Mouse (Mus musculus) cerebellum, adult 8-10 months (tissue): ENCODE results near the gene Robo4.

Experiments used
- DNase-seq: peaks from one replicate; pipeline ENCODE4 v3.0.0; 2022

Robo4 gene

DNA sequence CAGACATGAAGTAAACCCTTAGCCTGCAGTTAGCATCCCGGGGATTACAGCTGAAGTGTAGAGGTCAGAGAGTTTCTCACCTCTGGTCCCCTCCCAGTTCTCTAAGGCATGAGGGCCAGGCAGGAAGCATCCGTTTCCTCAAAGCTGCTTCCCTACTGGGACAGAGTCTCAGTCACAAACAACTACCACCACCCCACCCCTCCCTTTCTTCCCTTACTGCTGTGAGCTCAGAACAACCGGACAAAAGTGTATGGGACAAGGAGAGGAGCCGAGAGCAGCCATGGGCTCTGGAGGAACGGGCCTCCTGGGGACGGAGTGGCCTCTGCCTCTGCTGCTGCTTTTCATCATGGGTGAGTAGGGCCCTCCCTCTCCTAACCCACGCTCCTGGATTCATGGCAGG lies at the start of gene Robo4:
TSS of gene Robo4 (plus strand) at position 96 of the 400 bp plus-strand sequence.
- no peak for DNase-seq

DNA sequence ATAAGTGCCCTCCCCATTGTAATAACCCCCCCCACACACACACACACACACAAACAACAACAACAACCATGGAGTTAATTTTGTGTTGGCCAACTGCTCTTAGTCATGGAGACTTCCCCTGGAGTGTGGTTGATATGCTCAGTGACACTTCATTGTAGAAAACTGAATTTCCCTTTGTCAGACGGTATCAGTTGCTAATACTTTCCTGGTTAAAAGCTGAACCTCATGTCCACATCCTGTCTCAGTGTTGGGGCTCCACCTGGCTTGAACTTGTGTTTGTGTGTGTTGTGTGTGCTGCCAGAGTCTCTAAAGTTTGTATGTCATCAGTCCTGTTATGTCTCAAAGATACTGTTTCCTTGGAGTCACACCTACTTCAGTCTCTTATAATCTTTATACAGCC lies 47.2 kb upstream of the Robo4 start:
- DNase-seq: no peak

DNA sequence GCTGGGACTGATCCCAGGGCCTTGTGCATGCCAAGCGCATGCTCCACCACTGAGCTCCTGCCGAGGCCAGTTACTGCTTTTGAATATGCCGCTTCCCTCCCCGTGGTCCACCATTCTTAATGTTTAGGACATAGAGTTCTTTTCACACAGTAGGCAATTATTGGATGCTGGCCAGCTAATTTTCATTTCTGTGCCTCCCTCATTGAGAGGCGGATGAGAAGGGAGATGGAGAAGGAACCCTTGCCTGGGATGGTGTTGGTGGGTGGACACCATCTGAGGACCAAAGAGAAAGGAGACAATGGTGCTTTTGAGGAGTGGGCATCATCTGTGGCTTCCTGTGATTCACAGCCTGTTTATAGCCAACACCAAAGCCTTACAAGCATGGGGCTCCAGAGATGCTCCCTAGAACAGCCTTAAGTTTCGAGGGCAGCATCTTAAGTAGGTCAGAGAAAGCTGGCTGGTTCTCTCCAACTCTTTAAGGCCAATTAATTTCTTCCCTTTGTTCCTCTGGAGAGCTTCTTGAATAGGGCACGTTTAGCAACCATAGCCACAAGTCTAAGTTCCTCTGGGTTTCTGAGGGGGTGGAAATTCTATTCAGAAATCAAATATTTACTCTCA lies 42.9 kb upstream of the Robo4 start:
- DNase-seq: no peak

DNA sequence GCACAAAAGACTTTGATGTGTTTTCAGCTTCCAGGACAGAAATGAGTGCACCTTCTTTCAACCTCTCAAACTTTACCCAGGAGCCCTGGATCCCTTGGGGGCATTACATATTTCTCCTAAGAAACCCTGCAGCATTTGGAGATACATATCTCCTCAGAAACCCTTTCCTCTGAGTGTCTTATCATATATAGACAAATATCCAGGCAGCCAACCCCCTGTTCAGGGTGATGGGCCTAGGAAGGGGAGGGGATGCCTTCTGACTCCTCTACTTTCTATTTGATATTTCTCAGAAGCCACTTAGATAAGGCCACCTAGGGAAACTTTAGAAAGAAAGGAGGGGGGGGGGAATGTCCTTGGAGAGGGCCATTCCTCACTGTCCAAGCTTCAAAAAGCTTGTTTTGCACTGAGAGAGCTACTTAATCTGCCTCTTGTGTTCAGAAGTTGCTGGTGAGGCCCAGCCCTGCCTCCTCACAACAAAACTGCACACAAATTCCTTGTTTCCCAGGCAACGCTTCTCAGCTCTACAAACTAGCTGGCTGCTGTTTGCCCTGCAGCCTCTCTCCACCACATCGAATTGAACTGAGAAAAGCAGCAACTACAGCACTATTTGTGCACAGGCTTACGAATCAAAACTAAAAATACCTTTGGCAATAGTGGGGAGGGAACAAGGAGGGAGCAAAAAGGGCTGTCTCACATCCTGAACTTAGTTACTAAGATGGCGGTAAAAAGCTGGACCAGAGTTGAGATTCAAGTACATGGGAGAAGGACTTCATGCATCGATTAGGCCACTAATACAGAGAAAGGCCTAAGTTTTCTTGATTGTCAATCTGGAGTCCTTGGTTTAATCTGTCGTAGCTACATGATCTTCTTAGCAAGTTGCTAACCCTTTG lies 42.1 kb upstream of the Robo4 start:
- no peak for DNase-seq

DNA sequence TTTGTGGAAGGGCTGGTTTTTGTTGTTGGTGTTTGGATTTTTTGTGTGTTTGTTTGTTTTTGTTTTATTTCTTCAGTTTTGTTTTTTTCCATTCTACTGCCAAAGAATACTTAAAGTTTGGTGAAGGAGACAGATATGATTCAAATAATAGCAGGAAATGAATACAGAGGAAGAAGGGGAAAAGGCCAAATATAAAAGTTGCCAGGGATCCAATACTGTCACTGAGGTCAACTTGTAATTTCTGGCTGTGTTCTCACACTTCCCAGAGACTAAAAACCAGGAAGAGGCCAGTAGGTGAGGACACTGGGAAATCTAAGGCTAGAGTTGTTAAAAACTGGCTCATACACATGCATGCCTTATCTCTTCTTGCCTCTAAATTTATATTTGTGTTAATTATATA lies 39.6 kb upstream of the Robo4 start:
- no peak for DNase-seq

DNA sequence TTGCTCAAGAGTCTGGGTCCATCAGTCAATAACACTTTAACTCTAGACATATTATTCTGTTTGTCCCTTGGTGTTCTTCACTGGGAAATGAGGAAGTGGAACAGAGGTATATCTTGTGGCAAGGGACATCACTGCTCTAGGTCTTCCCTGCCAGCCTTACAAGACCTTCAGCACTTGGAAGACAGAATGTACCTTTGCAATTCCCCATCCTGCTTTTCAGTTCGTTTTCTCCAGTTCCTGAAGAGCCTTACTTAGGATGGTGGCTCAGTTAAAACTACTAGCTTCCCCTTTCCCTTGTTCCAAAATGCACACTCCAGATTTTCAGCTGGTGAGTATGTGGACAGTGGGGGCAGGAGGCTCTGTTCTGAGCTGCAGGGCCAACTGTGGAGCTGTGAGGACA lies 38.8 kb upstream of the Robo4 start:
- DNase-seq: no peak

DNA sequence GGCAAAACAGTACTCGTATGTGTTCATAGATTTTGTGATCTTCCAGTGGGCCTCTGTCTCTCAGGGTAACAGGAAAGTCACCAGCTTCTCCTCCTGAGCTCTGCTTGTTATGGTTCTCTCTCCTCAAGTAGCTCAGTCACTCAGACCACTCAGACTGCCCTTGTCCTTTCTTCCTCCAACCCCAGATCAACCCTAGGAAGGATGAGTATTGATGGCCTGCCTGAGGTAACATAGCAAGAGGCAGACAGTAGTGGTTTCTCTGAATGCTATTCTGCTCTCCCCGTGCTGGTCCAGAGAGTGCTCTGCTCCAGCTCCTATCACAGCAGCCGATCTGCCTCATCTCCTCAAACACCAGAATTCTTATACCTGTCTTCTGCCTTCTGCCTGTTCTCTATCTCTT lies 38.1 kb upstream of the Robo4 start:
- DNase-seq: no peak

DNA sequence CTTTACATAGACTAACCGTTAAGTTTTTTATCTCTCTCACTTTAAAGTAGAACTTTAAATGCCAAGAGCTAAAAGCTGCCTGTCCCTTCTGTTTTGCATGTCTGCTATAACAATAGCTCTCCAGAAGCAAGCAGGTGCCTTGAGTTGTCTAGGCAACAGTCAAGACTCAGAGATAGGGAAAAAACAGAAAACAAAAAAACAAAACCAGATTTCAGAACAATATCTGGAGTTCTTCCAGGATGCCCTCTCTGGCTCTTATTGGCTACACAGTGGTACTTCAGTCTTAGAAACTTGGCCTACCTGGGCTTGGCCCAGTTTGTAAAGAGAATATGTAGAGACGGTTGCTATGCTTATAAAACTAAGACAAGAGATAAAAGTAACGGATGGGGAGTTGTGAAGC lies 37.3 kb upstream of the Robo4 start:
- DNase-seq: no peak

DNA sequence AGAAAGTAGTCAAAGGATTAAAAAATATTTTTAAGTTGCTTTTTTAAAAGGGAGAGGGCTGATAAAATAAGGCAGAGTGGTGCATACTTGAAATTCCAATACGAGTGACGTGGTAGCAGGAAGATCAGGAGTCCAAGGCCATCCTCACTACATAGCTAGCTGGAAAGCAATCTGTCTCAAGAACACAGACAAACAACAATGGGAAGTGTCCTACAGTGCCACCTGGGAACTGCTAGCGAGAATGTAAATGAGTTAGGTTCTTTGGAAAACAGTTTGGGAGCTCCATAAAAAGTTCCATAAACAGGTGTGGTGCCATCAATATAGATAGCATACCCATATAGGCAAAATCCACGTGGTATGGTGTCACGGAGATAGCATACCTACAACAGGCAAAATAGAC lies 36.0 kb upstream of the Robo4 start:
- no peak for DNase-seq

DNA sequence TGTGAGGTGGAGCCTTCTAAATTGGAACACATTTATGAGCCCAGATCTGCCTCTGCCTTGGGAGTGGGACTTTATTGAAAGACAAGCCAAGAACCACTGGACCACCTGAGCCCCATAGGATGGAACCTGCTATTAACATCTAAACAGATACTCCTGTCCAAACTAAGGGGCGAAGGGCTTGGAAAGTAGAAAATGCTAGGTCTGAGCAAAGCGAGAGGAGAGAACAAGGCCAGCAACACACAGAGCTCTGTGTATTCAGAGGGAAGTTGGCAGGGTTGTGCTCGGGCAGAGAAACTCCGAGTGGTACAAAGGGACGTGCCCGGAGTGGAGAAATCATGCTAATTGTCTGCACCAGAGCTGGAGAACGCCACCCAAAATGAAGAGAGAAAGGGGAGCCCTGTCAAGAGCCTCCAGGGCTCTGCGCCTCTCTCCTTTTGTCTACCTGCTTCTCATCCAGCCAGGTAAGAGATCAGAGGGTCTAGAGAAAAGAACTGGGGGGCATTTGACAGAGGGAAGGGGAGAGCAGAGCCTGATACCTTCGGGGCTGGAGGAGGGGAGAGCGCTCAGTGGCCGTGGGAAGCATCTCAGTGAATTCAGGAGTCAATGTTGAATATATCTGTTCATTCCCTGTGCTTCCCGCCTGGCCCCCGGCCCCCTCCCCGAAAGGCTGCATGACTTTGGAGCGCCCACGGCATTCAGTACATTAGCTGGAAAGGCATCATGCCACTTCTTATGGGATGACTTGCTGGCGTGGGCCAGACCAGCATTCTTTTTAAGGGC lies 34.2 kb upstream of the Robo4 start, which contains the start of gene Hepacam:
TSS of gene Hepacam (plus strand) at position 51 of the 780 bp plus-strand sequence.
- no peak for DNase-seq

DNA sequence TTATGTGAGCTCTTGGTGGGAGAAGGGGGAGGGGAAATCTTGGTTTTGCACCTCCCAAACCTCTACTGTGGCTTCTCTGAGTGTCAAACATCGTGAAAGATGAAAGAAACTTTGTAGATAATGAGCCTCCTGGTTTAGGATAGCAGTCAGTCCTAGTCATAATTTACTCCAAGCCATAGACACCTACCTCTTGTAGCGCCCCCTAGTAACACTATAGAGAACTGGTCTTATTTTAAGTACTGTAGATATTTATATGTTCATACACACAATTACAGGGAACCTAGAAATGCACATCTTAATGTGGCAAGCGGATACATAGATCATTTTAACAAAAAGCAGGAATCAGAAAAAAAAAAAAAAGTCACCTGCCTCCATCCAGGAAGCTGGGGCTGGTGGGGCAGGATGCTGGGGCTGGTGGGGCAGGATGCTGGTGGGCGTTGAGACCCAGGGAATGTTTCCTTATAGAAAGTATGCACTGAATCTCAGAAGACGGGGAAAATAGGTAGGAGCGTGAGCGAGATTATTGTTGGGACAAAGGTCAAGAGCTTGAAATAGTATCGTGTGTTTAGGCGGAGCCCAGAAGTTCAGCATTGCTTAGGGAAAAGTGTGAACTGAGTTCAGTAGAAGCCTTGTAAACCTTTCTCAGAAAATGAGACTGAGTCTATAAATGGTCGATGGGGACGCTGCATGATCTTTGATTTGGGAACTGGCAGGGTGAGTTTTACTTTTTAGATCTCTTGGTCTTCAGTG lies 33.4 kb upstream of the Robo4 start:
- DNase-seq: no peak

DNA sequence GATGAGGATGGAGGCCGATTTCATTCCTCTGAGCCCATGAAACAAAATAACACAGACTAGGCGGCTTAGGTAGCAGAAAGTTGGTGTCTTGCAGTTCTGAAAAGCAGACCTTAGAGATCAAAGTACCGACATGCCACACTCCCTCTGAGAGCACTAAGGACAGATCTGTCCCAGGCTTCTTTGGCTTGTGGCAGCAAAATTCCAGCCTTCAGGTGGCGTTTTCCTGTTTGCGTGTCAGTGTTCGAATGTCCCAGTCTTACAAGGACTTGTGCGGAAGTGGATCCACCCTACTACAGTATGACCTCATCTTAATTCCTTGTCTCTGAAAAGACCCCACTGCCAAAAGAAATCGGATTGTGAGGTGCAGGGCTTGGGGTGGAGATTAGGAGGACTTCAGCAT lies 32.8 kb upstream of the Robo4 start:
- DNase-seq: no peak

DNA sequence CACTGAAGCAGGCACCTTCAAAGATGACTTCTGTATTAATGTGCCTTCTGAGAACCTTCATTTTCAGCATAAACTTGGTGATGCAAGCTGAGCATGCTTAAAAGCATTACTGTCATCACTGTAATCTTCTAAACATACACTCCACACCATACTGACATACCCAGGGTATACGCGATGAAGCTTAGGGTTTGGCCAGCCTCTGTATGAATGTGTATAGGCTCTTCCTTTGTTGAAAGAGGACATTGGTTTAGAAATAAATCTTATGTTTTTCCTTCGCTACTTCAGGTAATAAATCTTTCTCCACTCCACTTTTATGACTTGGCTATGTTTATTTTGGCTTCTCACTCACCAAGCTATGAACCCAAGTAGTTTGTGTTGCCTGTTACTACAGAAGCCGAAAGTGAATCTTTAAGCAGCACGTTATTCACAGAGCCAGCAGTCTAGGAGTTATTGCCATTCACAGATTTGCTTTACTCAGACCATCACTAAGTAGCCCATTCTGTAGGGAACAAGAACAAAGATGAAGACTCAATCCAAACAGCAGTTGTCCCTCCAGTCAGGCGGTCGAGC lies 30.4 kb upstream of the Robo4 start:
- no peak for DNase-seq

DNA sequence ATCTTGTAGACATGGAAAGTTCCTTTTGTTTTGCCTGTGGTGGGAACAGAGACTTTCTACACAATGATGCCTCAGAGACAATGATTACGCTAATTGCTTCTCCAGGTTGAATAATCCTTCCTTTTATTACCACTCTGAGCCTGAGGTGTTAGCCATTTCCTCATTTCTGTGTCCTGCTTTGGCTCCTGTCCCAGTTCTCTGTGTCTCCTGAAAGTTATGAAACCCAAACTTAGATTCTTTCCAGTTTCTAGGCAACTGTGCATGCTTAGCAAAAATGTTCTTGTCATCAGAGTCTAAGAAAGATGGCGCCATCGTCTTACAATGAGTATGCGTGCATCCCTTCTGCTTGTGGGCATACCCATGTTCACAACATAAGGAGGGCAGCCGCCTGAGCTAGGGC lies 26.0 kb upstream of the Robo4 start:
- DNase-seq: no peak

DNA sequence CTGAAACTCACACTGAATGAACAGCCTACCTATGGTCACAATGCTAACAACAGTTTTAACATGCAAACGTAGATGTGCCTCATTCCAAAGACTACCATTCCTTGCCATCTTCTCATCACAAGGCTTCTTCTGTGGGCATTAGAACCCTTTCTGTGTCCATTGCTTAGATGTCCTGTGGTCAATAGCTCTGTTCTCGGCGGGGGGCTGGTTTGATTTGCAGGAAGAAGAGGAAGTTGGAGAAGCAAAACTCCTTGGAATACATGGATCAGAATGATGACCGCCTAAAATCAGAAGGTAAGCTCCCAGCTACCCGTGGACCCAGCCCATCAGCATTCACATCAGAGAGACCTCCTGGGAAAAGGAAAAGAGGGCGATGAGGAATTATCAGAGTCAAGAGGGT lies 18.5 kb upstream of the Robo4 start:
- no peak for DNase-seq

DNA sequence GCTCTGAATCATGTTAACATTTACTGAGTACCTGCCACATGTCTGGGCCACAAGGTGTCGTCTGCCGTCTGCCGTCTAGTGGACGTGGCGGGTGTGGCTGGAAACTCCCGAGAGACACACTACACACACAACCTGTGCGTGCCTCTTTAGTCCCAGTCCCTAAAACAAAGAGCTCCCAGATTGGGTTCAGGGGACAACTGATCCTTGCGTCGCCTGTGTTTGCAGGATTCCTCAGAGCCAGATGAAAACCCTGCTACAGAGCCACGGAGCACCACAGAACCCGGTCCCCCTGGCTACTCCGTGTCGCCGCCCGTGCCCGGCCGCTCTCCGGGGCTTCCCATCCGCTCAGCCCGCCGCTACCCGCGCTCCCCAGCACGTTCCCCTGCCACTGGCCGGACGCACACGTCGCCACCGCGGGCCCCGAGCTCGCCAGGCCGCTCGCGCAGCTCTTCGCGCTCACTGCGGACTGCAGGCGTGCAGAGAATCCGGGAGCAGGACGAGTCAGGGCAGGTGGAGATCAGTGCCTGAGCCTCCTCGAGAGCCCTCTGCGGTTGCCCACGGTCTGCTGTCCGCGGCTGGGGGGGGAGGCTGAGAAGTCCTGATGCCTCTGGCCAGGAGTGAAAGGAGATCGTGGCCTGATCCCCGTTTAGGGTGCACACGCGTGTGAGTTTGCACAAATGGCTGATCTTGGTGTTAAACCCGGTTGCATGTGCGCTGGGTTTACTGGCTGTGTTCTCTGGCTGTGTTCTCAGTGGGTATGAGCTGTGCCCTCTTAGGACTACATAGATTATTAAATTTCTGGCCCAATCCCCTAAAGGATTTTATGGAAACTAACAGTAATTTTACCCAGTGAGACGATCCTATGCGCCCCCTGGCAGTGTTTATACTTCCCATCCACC lies 17.2 kb upstream of the Robo4 start:
- DNase-seq: no peak

DNA sequence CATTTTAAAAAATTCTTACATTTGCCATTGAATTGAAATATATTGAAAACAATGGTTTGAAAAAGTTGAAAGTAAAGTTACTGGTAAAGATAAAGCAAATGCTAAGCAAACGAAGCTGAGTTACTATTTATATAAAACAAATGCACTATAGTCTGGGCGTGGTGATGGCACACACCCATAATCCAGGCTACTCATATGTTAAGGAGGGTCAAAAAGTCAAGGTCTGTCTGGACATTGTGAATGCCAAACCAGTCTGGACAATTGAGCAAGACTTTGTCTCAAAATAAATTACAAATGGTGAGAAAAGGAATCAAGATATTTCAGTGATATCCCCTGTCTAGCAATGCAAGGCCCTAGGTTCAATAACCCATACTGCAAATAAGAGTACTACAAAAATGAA lies 10.8 kb upstream of the Robo4 start:
- no peak for DNase-seq

DNA sequence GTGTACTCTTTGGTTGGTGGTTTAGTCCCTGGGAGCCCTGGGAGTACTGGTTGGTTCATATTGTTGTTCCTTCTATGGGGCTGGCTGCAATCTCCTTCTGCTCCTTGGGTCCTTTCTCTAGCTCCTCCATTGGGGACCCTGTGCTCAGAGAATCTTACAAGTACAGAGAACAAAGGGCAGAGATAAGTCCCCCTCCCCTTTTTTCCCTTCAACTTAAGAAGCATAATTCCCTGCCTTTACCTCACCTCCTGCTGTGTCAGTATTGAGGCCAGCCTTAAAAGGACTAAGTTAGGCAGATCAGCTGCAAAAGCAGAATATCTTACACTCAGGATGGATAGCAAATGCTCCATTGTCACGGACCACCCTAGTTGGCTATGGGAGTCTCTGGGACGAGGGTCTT lies 9.6 kb upstream of the Robo4 start:
- DNase-seq: no peak

DNA sequence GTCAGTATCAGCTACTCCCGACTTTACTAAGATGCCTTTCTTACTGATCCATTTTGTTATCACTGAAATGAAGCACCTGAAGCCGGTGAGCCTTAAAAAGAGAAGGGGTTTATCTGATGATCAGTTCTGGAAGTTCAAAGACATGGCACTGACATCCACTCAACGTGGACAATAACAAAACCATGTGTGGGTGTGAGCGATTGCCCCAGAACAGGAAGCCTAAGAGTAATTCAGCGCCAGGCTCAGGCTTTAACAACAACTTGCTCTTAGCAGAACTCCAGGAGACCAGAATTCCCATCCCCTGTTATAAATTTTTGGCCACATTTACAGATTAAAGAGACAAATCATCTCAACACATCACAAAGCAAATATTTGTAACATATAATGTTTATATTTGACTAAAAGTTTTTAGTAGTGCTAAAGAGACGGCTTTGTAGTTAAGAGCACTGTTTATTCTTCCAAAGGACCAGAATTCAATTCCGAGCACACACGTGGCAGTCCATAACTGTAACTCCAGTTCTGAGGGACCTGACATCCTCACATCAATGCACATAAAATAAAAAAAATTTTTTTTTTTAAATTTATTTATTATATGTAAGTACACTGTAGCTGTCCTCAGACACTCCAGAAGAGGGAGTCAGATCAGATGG lies 8.1 kb upstream of the Robo4 start:
- no peak for DNase-seq

DNA sequence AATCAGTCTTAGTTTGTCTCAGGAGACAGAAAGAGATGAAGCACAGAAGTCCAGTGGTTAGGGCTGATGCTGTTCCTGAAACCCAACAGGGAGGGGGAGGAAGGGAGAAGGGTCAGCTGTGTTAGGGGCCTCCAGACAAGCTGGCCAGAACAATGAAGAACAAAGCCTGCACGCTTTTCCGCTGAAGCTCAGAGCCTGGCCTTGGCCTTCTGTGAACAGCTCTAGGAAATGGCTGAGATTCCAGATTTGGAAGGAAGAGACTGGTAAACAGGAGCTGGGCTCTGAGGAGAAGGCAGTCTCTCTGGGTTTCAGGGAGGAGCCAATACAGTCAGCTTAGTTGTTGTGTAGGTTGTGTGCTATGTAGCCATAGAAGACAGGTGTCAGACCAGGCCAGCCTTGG lies 1.1 kb upstream of the Robo4 start:
- DNase-seq: no peak

DNA sequence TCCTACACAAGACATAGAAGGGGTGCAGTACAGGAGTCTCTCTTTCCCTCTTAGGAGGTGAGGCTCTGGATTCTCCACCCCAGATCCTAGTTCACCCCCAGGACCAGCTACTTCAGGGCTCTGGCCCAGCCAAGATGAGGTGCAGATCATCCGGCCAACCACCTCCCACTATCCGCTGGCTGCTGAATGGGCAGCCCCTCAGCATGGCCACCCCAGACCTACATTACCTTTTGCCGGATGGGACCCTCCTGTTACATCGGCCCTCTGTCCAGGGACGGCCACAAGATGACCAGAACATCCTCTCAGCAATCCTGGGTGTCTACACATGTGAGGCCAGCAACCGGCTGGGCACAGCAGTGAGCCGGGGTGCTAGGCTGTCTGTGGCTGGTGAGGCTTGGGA lies 804 bp downstream of the Robo4 start:
- no peak for DNase-seq
